Mouse (Mus musculus): ENCODE measurements around the gene Dctd.
A peak's percentile ranks its signal among the peaks of the same experiment; 100 is the strongest.
"Not testable (repeated sequence)": the region's sequence is repeated elsewhere in the genome, so short reads cannot be mapped to it uniquely, and the experiment has no call there.

The Dctd gene

GRCm38 (mm10) chr8:48146449-48146848 is 47.6 kb downstream of the Dctd start:
- DNase-seq = no peak

GRCm38 (mm10) chr8:48152062-48152738 is 53.3 kb downstream of the Dctd start:
- peak; percentile 27 for DNase-seq

- DNase-seq = peak; percentile 81
Measured at GRCm38 (mm10) chr8:48153360-48154121, 54.6 kb downstream of the Dctd start.

GRCm38 (mm10) chr8:48157718-48158117 is 58.8 kb downstream of the Dctd start:
- no peak for DNase-seq

GRCm38 (mm10) chr8:48158560-48159217 is 59.8 kb downstream of the Dctd start:
- no peak for DNase-seq

GRCm38 (mm10) chr8:48177406-48177805 is 78.5 kb downstream of the Dctd start:
- no peak for DNase-seq

- DNase-seq = no peak
Measured at GRCm38 (mm10) chr8:48177876-48178275, 79.0 kb downstream of the Dctd start.

GRCm38 (mm10) chr8:48178993-48179392 is 80.1 kb downstream of the Dctd start:
- DNase-seq = no peak

- not testable (repeated sequence) for DNase-seq
Measured at GRCm38 (mm10) chr8:48180146-48180545, 81.3 kb downstream of the Dctd start.

GRCm38 (mm10) chr8:48181000-48181399 is 82.1 kb downstream of the Dctd start:
- no peak for DNase-seq

- no peak for DNase-seq
Measured at GRCm38 (mm10) chr8:48183758-48184157, 84.9 kb downstream of the Dctd start.

- DNase-seq = no peak
Measured at GRCm38 (mm10) chr8:48188586-48188985, 89.7 kb downstream of the Dctd start.

GRCm38 (mm10) chr8:48195971-48196370 is 97.1 kb downstream of the Dctd start:
- no peak for DNase-seq

GRCm38 (mm10) chr8:48199171-48199570 is 100.3 kb downstream of the Dctd start:
- no peak for DNase-seq

- no peak for DNase-seq
Measured at GRCm38 (mm10) chr8:48202632-48203031, 103.7 kb downstream of the Dctd start.

Measured in lung, postnatal 10 days (tissue).